Mouse (Mus musculus) induced T-regulatory cell, adult 2 months (primary cell): ENCODE results near the gene Cpeb3.
"Not testable (repeated sequence)": the region's sequence is repeated elsewhere in the genome, so short reads cannot be mapped to it uniquely, and the experiment has no call there.

Experiments
- DNase-seq: peaks from one replicate; pipeline ENCODE4 v3.0.0-alpha.2; 2012; ENCODE audit warnings: low read depth

Cpeb3 gene

GRCm38 (mm10) chr19:37206641-37207302 is 1.6 kb downstream of the Cpeb3 start:
- peak; percentile 65 for DNase-seq

- not testable (repeated sequence) for DNase-seq
Measured at GRCm38 (mm10) chr19:37205155-37205554, 3.2 kb downstream of the Cpeb3 start.

- no peak for DNase-seq
Measured at GRCm38 (mm10) chr19:37203371-37203770, 5.0 kb downstream of the Cpeb3 start.

- DNase-seq, result no peak
Measured at GRCm38 (mm10) chr19:37199889-37200288, 8.5 kb downstream of the Cpeb3 start.

GRCm38 (mm10) chr19:37198165-37198880 is 10.1 kb downstream of the Cpeb3 start:
- DNase-seq, result no peak

- no peak for DNase-seq
Measured at GRCm38 (mm10) chr19:37192475-37193058, 15.8 kb downstream of the Cpeb3 start.

GRCm38 (mm10) chr19:37188366-37188948 is 19.9 kb downstream of the Cpeb3 start:
- no peak for DNase-seq

- peak; percentile 26 for DNase-seq
Measured at GRCm38 (mm10) chr19:37177819-37178708, 30.3 kb downstream of the Cpeb3 start.

- DNase-seq, result no peak
Measured at GRCm38 (mm10) chr19:37176879-37177462, 31.4 kb downstream of the Cpeb3 start.

- peak; percentile 39 for DNase-seq
Measured at GRCm38 (mm10) chr19:37175919-37176318, 32.5 kb downstream of the Cpeb3 start.

- DNase-seq, result no peak
Measured at GRCm38 (mm10) chr19:37175436-37175805, 33.0 kb downstream of the Cpeb3 start.

GRCm38 (mm10) chr19:37174716-37175435 is 33.5 kb downstream of the Cpeb3 start:
- peak; percentile 64 for DNase-seq

GRCm38 (mm10) chr19:37174116-37174715 is 34.2 kb downstream of the Cpeb3 start:
- no peak for DNase-seq

GRCm38 (mm10) chr19:37173331-37174115 is 34.9 kb downstream of the Cpeb3 start:
- DNase-seq, result peak; percentile 14

- no peak for DNase-seq
Measured at GRCm38 (mm10) chr19:37172566-37173130, 35.8 kb downstream of the Cpeb3 start.

- DNase-seq, result no peak
Measured at GRCm38 (mm10) chr19:37172096-37172495, 36.3 kb downstream of the Cpeb3 start.

- DNase-seq, result no peak
Measured at GRCm38 (mm10) chr19:37156770-37157336, 51.5 kb downstream of the Cpeb3 start.

GRCm38 (mm10) chr19:37156040-37156439 is 52.4 kb downstream of the Cpeb3 start:
- no peak for DNase-seq

- DNase-seq, result no peak
Measured at GRCm38 (mm10) chr19:37147145-37147544, 61.3 kb downstream of the Cpeb3 start.
